Mouse (Mus musculus) midbrain, embryonic 13.5 days (tissue): ENCODE results near the gene Ugt1a2. TPM values are rescaled to one million over a fixed set of nuclear protein-coding genes. Genes with fewer than 3 reads are reported as not detected.
"Not testable (repeated sequence)": the region's sequence is repeated elsewhere in the genome, so short reads cannot be mapped to it uniquely, and the experiment has no call there.

Experiments used
- ATAC-seq: fragments of 200-750 bp; cut with Nextera tagmentation; 2 replicates; pipeline ENCODE4 v1.8.0; 2017; ENCODE audit warnings: mild to moderate bottlenecking, moderate TSS enrichment, moderate library complexity
- H3K27ac ChIP-seq: fragments of 300-500 bp; sonication (generic); 2 replicates; pipeline ENCODE4 v1.5.1; 2015; ENCODE audit warnings: inconsistent platforms, mild to moderate bottlenecking, moderate library complexity
- H3K27me3 ChIP-seq: fragments of 300-500 bp; sonication (generic); 2 replicates; pipeline ENCODE4 v1.6.1; 2015; ENCODE audit warnings: mild to moderate bottlenecking, inconsistent platforms
- H3K36me3 ChIP-seq: fragments of 300-500 bp; sonication (generic); 2 replicates; pipeline ENCODE4 v1.6.1; 2015; ENCODE audit warnings: mild to moderate bottlenecking, inconsistent platforms
- H3K4me1 ChIP-seq: fragments of 300-500 bp; sonication (generic); replicated peaks from 2 replicates; pipeline ENCODE4 v1.6.1; 2015; ENCODE audit warnings: inconsistent platforms
- H3K4me2 ChIP-seq: fragments of 300-500 bp; sonication (generic); replicated peaks from 2 replicates; pipeline ENCODE4 v1.6.1; 2015; ENCODE audit warnings: moderate library complexity, mild to moderate bottlenecking, inconsistent platforms
- H3K4me3 ChIP-seq: fragments of 300-500 bp; sonication (generic); replicated peaks from 2 replicates; pipeline ENCODE4 v1.5.1; 2015; ENCODE audit warnings: mild to moderate bottlenecking, inconsistent platforms
- H3K9ac ChIP-seq: fragments of 300-500 bp; sonication (generic); replicated peaks from 2 replicates; pipeline ENCODE4 v1.6.1; 2015; ENCODE audit warnings: mild to moderate bottlenecking, inconsistent platforms
- H3K9me3 ChIP-seq: fragments of 300-500 bp; sonication (generic); 2 replicates; pipeline ENCODE4 v1.6.1; 2016; ENCODE audit warnings: mild to moderate bottlenecking, inconsistent platforms
- WGBS: fragments of 180-500 bp; shearing (Covaris S2); methylation state at CpG from one replicate; pipeline ENCODE4 v1.1.7; 2015; 5-methylcytosine and 5-hydroxymethylcytosine counted together
- polyA plus RNA-seq: library from polyadenylated mRNA; unstranded; fragments of >200 nt; fragmentation: Nextera tagmentation; extraction: Ambion mirVana; gene quantifications from 2 replicates; pipeline ENCODE4 v1.2.1, GENCODE M21; 2015

Gene Ugt1a2
- polyA plus RNA-seq, 1 experiment from 2014 or later: 0.09 TPM

DNA sequence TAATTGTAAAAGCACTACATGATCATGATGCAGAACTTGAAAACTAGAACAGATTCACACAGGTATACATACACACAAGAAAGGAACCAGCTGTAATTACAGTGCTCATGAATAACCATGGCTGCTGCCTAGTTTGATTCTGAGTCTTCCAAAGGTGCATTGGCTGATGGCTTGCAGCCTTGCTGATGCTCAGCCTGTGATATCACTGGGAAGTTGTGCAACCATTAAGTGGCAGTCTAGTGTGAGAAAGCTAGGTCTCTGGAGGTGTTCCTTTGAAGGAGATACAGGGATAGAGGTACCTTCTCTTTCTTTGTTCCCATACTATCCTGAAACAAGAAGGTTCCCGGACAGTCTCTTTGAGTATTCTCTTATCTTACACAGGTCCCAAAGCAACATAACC, 18.7 kb downstream of the Ugt1a2 start:
- Histone ChIP-seq H3K27ac (no peak overlapping the region), H3K4me1 (no peaks in the 10 kb centered on the region), H3K9ac (no peak overlapping the region), H3K4me2 (no peak overlapping the region), H3K36me3 (no peaks in the 10 kb centered on the region), H3K9me3 (peaks cover 37% of the 10 kb centered on the region), H3K4me3 (no peak overlapping the region), H3K27me3 (no peaks in the 10 kb centered on the region)
- WGBS: 26% methylated on average over 1 of the region's 1 CpGs
- no peak for ATAC-seq

DNA sequence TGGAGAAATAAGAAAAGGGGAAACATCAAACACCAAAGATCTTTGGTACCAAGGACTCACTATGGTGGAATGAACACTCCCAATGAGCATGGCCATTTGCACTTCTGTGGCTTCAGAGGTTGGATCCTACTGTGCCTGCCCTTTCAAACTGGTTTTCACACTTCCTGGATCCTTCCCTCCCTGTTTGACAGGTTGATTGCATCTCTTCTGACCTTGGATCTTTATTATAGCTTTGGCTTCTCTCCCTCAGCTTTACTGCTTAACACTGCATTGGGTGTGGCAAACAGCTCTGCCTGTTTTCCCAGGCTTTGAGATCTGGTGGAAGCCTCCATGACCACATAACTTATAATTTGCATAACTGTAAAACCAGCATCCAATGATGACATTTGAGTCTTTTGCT, 19.9 kb downstream of the Ugt1a2 start:
- Histone ChIP-seq H3K4me2 (no peak overlapping the region), H3K27me3 (no peaks in the 10 kb centered on the region), H3K36me3 (no peaks in the 10 kb centered on the region), H3K27ac (no peak overlapping the region), H3K9me3 (peaks cover 27% of the 10 kb centered on the region), H3K4me1 (no peaks in the 10 kb centered on the region), H3K9ac (no peak overlapping the region), H3K4me3 (no peak overlapping the region)
- no peak for ATAC-seq

DNA sequence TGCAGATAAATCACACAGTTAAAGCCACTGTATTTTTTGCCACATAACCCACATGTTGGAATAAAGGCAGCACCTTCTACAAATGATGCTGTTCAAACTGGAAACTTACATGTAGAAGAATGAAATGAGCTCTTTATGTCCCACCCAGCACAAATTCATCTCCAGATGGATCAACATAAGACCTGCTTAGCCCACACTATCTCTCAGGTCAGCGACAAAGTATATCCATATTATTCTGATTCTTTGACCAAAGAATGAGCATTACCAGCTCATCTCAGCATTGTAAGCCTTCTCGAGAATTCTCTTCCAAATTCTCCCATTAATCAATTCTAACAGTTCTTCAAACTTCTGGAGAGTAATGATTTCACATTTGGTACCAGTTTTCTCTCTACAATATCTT, 21.8 kb downstream of the Ugt1a2 start:
- Histone ChIP-seq H3K4me2 (no peak overlapping the region), H3K36me3 (no peaks in the 10 kb centered on the region), H3K9ac (no peak overlapping the region), H3K27me3 (no peaks in the 10 kb centered on the region), H3K9me3 (peaks cover 29% of the 10 kb centered on the region), H3K4me3 (no peak overlapping the region), H3K4me1 (no peaks in the 10 kb centered on the region), H3K27ac (no peak overlapping the region)
- no peak for ATAC-seq
- WGBS: 54% methylated on average over 2 of the region's 2 CpGs

DNA sequence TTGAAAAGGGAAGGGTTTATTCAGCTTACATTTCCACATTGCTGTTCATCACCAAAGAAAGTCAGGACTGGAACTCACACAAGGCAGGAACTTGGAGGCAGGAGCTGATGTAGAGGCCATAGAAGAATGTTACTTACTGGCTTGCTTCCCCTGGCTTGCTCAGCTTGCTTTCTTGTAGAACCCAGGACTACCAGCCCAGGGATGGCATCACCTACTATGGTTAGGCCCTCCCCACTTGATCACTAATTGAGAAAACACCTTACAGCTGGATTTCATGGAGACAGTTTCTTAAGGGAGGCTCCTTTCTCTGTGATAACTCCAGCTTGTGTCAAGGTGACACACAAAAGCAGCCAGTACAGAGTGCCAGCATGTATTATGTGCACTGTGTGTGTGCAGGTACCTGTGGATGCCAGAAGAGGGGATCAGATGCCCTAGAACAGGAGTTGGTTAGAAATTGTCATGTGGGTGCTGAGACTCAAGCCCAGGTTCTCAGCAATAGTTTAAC, 22.7 kb downstream of the Ugt1a2 start:
- H3K36me3 ChIP-seq, ATAC-seq: not testable (repeated sequence)
- peaks cover 32% of the 10 kb centered on the region for H3K9me3 ChIP-seq

DNA sequence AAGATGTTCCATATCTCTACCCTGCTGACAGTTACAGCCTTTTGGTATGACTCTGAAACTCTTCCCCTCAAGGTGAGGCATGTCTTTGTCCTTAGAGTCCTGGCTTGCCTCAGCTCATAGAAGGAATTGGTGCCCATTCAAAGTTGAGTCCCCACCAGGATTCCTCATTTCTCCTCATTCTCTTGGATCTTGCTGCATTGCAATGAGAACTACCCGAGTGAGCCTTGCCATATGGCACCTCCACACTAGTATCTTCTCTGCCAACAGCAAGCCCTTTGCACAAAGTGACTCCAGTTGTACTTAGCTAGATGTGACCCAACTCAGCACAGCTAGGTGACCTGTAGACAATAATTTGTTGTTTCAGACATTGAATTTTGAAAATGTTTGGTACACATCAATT, 23.2 kb downstream of the Ugt1a2 start:
- Histone ChIP-seq H3K9ac (no peak overlapping the region), H3K4me3 (no peak overlapping the region), H3K27ac (no peak overlapping the region), H3K4me2 (no peak overlapping the region), H3K36me3 (no peaks in the 10 kb centered on the region), H3K4me1 (no peaks in the 10 kb centered on the region), H3K27me3 (no peaks in the 10 kb centered on the region), H3K9me3 (peaks cover 38% of the 10 kb centered on the region)
- ATAC-seq: no peak
- 55% methylated on average over 1 of the region's 1 CpGs for WGBS

More for the DNA sequence above, 22.7 kb downstream of the Ugt1a2 start:
- not testable (repeated sequence) for H3K4me3 ChIP-seq, H3K9ac ChIP-seq, H3K4me2 ChIP-seq, H3K4me1 ChIP-seq, H3K27ac ChIP-seq, H3K27me3 ChIP-seq

DNA sequence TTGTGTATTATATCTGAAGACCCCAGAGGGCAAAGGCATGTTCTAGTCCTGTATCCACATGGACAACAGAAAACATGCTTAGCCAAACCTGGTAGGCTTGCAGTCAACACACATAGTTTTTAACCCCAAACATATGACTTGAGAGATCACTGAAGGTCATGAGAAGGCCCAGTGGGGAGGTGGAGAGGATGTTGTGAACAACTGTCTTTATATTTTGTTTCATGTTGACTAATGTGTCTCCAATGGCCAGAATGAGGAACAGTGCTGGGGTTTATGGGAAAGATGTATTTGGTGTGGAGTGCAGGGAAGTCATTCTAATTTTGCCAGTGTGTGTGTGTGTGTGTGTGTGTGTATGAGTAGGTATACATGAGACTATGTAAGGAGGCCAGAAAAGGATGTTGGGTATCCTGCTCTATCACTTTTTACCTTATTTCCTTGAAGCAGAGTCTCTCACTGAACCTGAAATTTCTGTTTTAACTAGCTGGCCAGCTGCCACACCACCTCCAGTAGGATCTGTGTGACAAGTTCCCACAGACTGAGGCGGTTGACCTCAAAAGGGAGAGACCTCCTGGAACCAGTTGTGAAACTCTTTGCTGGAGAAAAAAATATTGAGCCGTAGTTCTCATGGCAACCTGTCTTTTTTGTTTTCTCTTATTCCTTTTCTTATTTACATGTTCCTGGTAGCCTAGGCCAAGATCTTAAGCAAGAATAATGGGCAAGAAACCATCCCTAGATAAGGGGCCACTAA, 23.8 kb downstream of the Ugt1a2 start:
- peaks cover 44% of the 10 kb centered on the region for H3K9me3 ChIP-seq
- no peaks in the 10 kb centered on the region for H3K4me1 ChIP-seq
- ATAC-seq: no peak
- H3K27ac ChIP-seq: no peak overlapping the region
- no peak overlapping the region for H3K9ac ChIP-seq
- H3K27me3 ChIP-seq: no peaks in the 10 kb centered on the region
- H3K4me3 ChIP-seq: no peak overlapping the region
- H3K36me3 ChIP-seq: no peaks in the 10 kb centered on the region
- H3K4me2 ChIP-seq: no peak overlapping the region
- 68% methylated on average over 2 of the region's 2 CpGs for WGBS

DNA sequence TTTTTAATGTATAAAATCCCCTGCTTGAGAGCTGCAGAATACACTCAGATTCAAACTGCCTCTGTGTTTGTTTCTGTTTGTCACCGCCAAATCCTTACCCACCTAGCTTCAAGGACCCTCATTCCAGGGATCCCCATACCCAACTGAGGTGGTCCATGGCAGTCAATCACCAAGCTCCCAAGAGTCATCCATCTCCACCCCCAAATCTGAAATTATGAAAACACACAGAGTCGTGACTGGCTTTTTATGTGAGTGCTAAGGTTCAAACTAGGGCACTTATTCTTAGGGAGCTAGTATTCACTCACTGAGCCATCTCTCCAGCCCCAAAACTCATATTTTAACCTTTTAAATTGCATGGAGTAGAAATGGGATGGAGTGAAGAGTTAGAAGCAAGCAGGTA, 24.9 kb downstream of the Ugt1a2 start:
- H3K9ac ChIP-seq, ATAC-seq, H3K27me3 ChIP-seq, H3K4me1 ChIP-seq, H3K4me3 ChIP-seq, H3K4me2 ChIP-seq, H3K27ac ChIP-seq, H3K36me3 ChIP-seq: not testable (repeated sequence)
- H3K9me3 ChIP-seq: peaks cover 55% of the 10 kb centered on the region
- 39% methylated on average over 2 of the region's 2 CpGs for WGBS

DNA sequence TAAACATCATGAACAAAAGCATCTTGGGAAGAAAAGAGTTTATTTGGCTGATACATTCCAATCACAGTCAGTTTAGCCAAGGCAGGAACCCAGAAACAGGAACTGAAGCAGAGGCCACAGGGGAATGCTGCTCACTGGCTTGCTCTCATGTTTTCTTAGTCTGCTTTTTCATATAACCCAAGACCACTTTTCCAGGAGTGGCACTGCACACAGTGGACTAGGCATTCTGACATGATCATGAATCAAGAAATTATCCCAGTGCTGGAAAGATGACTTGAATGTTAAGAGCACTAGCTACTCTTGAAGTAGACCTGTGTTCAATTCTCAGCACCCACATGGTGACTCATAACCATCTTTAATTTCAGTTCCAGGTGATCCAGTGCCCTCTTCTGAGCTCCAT, 25.3 kb downstream of the Ugt1a2 start:
- H3K4me2 ChIP-seq: no peak overlapping the region
- no peak for ATAC-seq
- no peak overlapping the region for H3K9ac ChIP-seq
- H3K36me3 ChIP-seq: no peaks in the 10 kb centered on the region
- no peaks in the 10 kb centered on the region for H3K4me1 ChIP-seq
- no peaks in the 10 kb centered on the region for H3K27me3 ChIP-seq
- no peak overlapping the region for H3K27ac ChIP-seq
- H3K9me3 ChIP-seq: peaks cover 59% of the 10 kb centered on the region
- H3K4me3 ChIP-seq: no peak overlapping the region

DNA sequence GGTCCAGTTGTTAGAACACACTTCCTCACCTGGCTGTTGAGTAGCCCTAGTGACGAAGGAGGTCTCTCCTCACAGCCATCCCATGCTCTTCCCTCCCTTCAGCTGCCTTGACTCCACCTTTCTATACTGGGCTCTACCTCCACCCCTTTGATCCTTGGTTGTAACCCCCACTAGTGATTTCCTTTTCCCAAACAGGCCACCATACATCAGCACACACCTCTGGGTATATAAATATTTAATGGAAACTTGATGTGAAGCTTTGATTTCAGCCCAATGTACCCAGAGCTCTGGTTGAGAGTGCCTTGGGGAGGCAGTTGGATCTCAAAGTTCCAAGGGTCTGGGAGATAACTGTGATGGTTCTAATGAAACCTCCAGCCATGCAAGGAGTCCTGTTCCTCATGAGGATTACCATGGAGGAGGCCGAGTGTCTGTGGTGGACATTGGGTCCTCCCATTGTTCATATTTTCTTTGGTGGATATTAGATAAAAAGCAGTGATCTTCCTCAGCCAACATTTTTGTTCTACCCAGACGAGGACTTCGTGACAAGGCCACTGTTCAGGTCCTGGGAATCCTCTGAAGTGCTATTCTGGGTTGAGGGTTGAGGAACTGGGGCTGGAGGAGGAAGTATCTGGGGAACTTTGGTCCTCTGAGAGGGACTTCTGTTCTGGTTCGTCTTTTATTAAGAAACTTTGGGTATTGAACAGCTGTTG, 26.4 kb downstream of the Ugt1a2 start, which contains the start of gene Mroh2a:
TSS of gene Mroh2a (plus strand) at position 317 of the 710 bp plus-strand sequence.
- 51% methylated on average over 5 of the region's 5 CpGs for WGBS
- Histone ChIP-seq H3K4me3 (no peak within 1 kb of the TSS), H3K9me3 (peaks cover 70% of the 10 kb centered on the region), H3K4me1 (no peaks in the 10 kb centered on the region), H3K36me3 (no peaks in the 10 kb centered on the region), H3K27ac (no peak within 1 kb of the TSS), H3K9ac (no peak within 1 kb of the TSS), H3K27me3 (no peaks in the 10 kb centered on the region), H3K4me2 (no peak within 1 kb of the TSS)
- no peak for ATAC-seq

DNA sequence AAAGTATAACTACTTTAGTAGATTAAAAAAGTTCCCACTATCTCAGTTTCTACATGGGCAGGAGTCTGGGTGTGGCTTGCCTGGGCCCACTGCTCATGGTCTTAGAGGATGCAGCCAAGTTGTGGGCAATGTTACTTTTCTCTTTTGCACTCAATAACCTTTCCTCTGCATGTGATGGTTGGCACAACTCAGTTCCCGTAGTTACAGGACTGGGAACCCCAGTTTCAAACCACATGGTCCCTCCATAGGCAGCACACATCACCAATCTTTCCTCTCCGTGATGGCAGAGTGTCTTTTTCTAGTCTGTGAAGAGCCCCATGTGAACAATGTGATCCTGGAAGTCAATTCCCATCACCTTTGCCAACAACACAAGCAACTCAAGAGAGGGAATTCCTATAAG, 27.1 kb downstream of the Ugt1a2 start:
- Histone ChIP-seq H3K36me3 (no peaks in the 10 kb centered on the region), H3K9me3 (peaks cover 73% of the 10 kb centered on the region), H3K4me2 (no peak overlapping the region), H3K27ac (no peak overlapping the region), H3K4me3 (no peak overlapping the region), H3K9ac (no peak overlapping the region), H3K4me1 (no peaks in the 10 kb centered on the region), H3K27me3 (no peaks in the 10 kb centered on the region)
- WGBS: 53% methylated on average over 2 of the region's 2 CpGs
- ATAC-seq: no peak

DNA sequence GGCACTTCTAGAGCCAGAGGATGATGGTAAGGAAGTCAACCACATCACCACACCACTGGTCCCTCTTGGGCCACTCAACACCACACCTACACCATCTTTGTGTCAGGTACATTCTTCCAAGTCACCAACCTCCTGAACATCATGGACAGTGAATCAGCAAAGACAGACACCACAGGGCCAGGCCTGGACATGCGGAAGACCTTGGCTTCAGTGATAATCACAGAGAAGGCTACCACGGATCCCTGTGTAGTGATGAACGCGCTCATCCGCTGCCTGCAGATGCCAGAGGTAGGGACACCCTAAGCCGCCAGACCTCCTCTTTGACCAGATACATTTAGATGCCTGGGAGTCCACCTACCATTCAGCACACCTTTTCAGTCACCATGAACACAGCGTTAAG, 27.7 kb downstream of the Ugt1a2 start:
- Histone ChIP-seq H3K9me3 (peaks cover 79% of the 10 kb centered on the region), H3K9ac (no peak overlapping the region), H3K27me3 (no peaks in the 10 kb centered on the region), H3K27ac (no peak overlapping the region), H3K4me3 (no peak overlapping the region), H3K4me1 (no peaks in the 10 kb centered on the region), H3K36me3 (no peaks in the 10 kb centered on the region), H3K4me2 (no peak overlapping the region)
- 0 out of 2 replicates have a peak, but pooled peaks have one; percentile 10 for ATAC-seq
- 71% methylated on average over 7 of the region's 7 CpGs for WGBS

DNA sequence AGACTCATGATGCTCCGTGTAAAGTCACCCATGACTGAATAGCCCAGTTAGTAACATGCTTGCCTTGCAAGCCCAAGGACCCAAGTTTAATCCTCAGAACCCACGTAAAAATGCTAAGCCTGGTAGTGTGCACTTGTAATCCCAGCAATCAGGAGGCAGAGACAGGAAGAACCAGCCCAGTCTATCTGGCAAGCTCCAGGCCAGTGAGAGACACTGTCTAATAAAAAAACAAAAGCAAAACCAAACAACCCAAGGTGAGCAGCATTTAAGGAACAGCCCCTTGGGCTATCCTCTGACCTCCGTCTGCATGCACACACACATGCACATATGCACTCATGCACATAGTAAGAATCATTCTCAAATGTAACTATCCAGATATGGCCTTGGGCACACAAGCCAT, 29.2 kb downstream of the Ugt1a2 start:
- H3K27me3 ChIP-seq: no peaks in the 10 kb centered on the region
- no peak overlapping the region for H3K4me3 ChIP-seq
- H3K9ac ChIP-seq: no peak overlapping the region
- no peak overlapping the region for H3K27ac ChIP-seq
- no peak overlapping the region for H3K4me2 ChIP-seq
- H3K4me1 ChIP-seq: no peaks in the 10 kb centered on the region
- 82% methylated on average over 3 of the region's 3 CpGs for WGBS
- no peaks in the 10 kb centered on the region for H3K36me3 ChIP-seq
- ATAC-seq: no peak
- peaks cover 93% of the 10 kb centered on the region for H3K9me3 ChIP-seq
